Mouse (Mus musculus) limb, embryonic 14.5 days (tissue): ENCODE data around the gene Pik3c2g. TPM values are rescaled to one million over a fixed set of nuclear protein-coding genes. Genes with fewer than 3 reads are reported as not detected.

ENCODE experiments used
- ATAC-seq: fragments of 200-750 bp; cut with Nextera tagmentation; 2 replicates; pipeline ENCODE4 v1.8.0; 2017; ENCODE audit warnings: low read depth, moderate number of reproducible peaks, moderate TSS enrichment; ENCODE audit not compliant: low FRiP score
- DNase-seq: peaks from one replicate; pipeline ENCODE4 v3.0.0-alpha.2; 2015; ENCODE audit warnings: low spot score
- H3K27ac ChIP-seq: fragments of 300-500 bp; sonication (generic); replicated peaks from 2 replicates; pipeline ENCODE4 v1.5.1; 2014; ENCODE audit warnings: low read depth, mild to moderate bottlenecking, low read length, moderate library complexity, mixed read lengths
- H3K27me3 ChIP-seq: fragments of 300-500 bp; sonication (generic); 2 replicates; pipeline ENCODE4 v1.6.1; 2014; ENCODE audit warnings: low read length, mixed read lengths; ENCODE audit not compliant: control insufficient read depth, insufficient read depth
- H3K36me3 ChIP-seq: fragments of 300-500 bp; sonication (generic); 2 replicates; pipeline ENCODE4 v1.6.1; 2014; ENCODE audit warnings: mild to moderate bottlenecking, low read length, moderate library complexity, mixed read lengths; ENCODE audit not compliant: control insufficient read depth, insufficient read depth
- H3K4me1 ChIP-seq: fragments of 300-500 bp; sonication (generic); 2 replicates; pipeline ENCODE4 v1.6.1; 2014; ENCODE audit warnings: antibody characterized with exemption, low read length, mixed read lengths; ENCODE audit not compliant: control insufficient read depth, insufficient read depth
- H3K4me2 ChIP-seq: fragments of 300-500 bp; sonication (generic); replicated peaks from 2 replicates; pipeline ENCODE4 v1.6.1; 2014; ENCODE audit warnings: low read depth, mild to moderate bottlenecking, low read length, moderate library complexity; ENCODE audit not compliant: severe bottlenecking
- H3K4me3 ChIP-seq: fragments of 300-500 bp; sonication (generic); replicated peaks from 2 replicates; pipeline ENCODE4 v1.5.1; 2014; ENCODE audit warnings: low read length
- H3K9ac ChIP-seq: fragments of 300-500 bp; sonication (generic); 2 replicates; pipeline ENCODE4 v1.6.1; 2014; ENCODE audit warnings: mild to moderate bottlenecking, low read depth, low read length, moderate library complexity; ENCODE audit not compliant: severe bottlenecking
- H3K9me3 ChIP-seq: fragments of 300-500 bp; sonication (generic); 2 replicates; pipeline ENCODE4 v1.6.1; 2016; ENCODE audit warnings: low read length; ENCODE audit not compliant: control insufficient read depth
- POLR2A ChIP-seq: fragments of 200-500 bp; IDR thresholded peaks from 2 replicates; pipeline ENCODE4 v1.8.0; 2012; ENCODE audit warnings: inconsistent platforms, mild to moderate bottlenecking, moderate library complexity, borderline replicate concordance; ENCODE audit not compliant: insufficient read depth, insufficient read length; ENCODE audit errors: extremely low read depth
- WGBS: fragments of 180-500 bp; shearing (Covaris S2); extraction: QIAGEN DNeasy Blood & Tissue Kit; methylation state at CpG from one replicate; pipeline ENCODE4 v1.1.7; 2014; 5-methylcytosine and 5-hydroxymethylcytosine counted together
- polyA plus RNA-seq, 2 experiments: library from polyadenylated mRNA; depleted of rRNA in 1 of 2; stranded (reverse) in 1 of 2; unstranded in 1 of 2; fragments of >200 nt; fragmentation: Nextera tagmentation in 1 of 2; extraction: Ambion mirVana in 1 of 2; gene quantifications; 2 replicates each; pipeline versions ENCODE4 v1.2.1 to v1.2.3; 2012 to 2014

The Pik3c2g gene
- polyA plus RNA-seq, 2 experiments, result 0.54 to 1.8 TPM

GRCm38 (mm10) chr6:139576261-139577014 lies 10.6 kb upstream of the Pik3c2g start:
- no peak for TF ChIP-seq POLR2A
- no peak for DNase-seq
- no peak overlapping the region for H3K4me3 ChIP-seq
- H3K9me3 ChIP-seq, result no peaks in the 10 kb centered on the region
- H3K4me1 ChIP-seq, result no peaks in the 10 kb centered on the region
- H3K4me2 ChIP-seq, result no peak overlapping the region
- 71% methylated on average over 10 of the region's 10 CpGs for WGBS
- H3K27me3 ChIP-seq, result no peaks in the 10 kb centered on the region
- H3K36me3 ChIP-seq, result no peaks in the 10 kb centered on the region
- H3K9ac ChIP-seq, result no peak overlapping the region
- no peak overlapping the region for H3K27ac ChIP-seq
- no peak for ATAC-seq

- 55% methylated on average over 18 of the region's 18 CpGs for WGBS
- H3K27ac ChIP-seq, result no peak overlapping the region
- no peak overlapping the region for H3K9ac ChIP-seq
- DNase-seq (peak; percentile 37), ATAC-seq (no peak)
- no peak for TF ChIP-seq POLR2A
- no peaks in the 10 kb centered on the region for H3K27me3 ChIP-seq
- no peaks in the 10 kb centered on the region for H3K36me3 ChIP-seq
- H3K4me1 ChIP-seq, result no peaks in the 10 kb centered on the region
- no peak overlapping the region for H3K4me2 ChIP-seq
- H3K9me3 ChIP-seq, result no peaks in the 10 kb centered on the region
- H3K4me3 ChIP-seq, result no peak overlapping the region
These were observed 9.8 kb upstream of the Pik3c2g start for GRCm38 (mm10) chr6:139577026-139577861.

- no peaks in the 10 kb centered on the region for H3K36me3 ChIP-seq
- no peak for DNase-seq
- H3K4me1 ChIP-seq, result no peaks in the 10 kb centered on the region; the same call in 1 of the 2 replicates
- H3K27me3 ChIP-seq, result no peaks in the 10 kb centered on the region
- ATAC-seq, result no peak
- H3K9ac ChIP-seq, result no peak overlapping the region
- 74% methylated on average over 12 of the region's 12 CpGs for WGBS
- no peak overlapping the region for H3K4me3 ChIP-seq
- H3K27ac ChIP-seq, result no peak overlapping the region
- H3K9me3 ChIP-seq, result no peaks in the 10 kb centered on the region
- TF ChIP-seq POLR2A, result no peak
- no peak overlapping the region for H3K4me2 ChIP-seq
These were observed 457 bp downstream of the Pik3c2g start for GRCm38 (mm10) chr6:139587478-139587877.

GRCm38 (mm10) chr6:139588409-139588808 lies 1.4 kb downstream of the Pik3c2g start:
- no peak overlapping the region for H3K27ac ChIP-seq
- DNase-seq, result no peak
- no peaks in the 10 kb centered on the region for H3K9me3 ChIP-seq
- 39% methylated on average over 15 of the region's 15 CpGs for WGBS
- no peaks in the 10 kb centered on the region for H3K27me3 ChIP-seq
- TF ChIP-seq POLR2A, result no peak
- H3K4me2 ChIP-seq, result no peak overlapping the region
- no peaks in the 10 kb centered on the region; the same call in 1 of the 2 replicates for H3K4me1 ChIP-seq
- H3K36me3 ChIP-seq, result no peaks in the 10 kb centered on the region
- 0 out of 2 replicates have a peak overlapping the region, but pooled peaks have one; percentile 25 for H3K9ac ChIP-seq
- ATAC-seq, result no peak
- H3K4me3 ChIP-seq, result no peak overlapping the region

GRCm38 (mm10) chr6:139589291-139589690 lies 2.3 kb downstream of the Pik3c2g start:
- TF ChIP-seq POLR2A, result 0 out of 2 replicates have a peak, but pooled peaks have one; percentile 13
- 7% methylated on average over 12 of the region's 12 CpGs for WGBS
- H3K4me3 ChIP-seq, result no peak overlapping the region
- peak; percentile 76 for DNase-seq
- no peaks in the 10 kb centered on the region for H3K27me3 ChIP-seq
- H3K36me3 ChIP-seq, result no peaks in the 10 kb centered on the region
- no peak overlapping the region for H3K27ac ChIP-seq
- no peak for ATAC-seq
- H3K9ac ChIP-seq, result no peak overlapping the region
- H3K9me3 ChIP-seq, result no peaks in the 10 kb centered on the region
- H3K4me1 ChIP-seq, result no peaks in the 10 kb centered on the region; the same call in 1 of the 2 replicates
- no peak overlapping the region for H3K4me2 ChIP-seq
